Mouse (Mus musculus) ES-Bruce4 (cell line): Measurements from ENCODE around the gene Tpcn1. TPM values are rescaled to one million over a fixed set of nuclear protein-coding genes. Genes with fewer than 3 reads are reported as not detected.

ENCODE experiments used
- H3K27ac ChIP-seq: 2 replicates; pipeline ENCODE4 v1.5.1; 2012; ENCODE audit warnings: low read length, inconsistent platforms; ENCODE audit not compliant: insufficient read depth
- H3K27me3 ChIP-seq: 2 replicates; pipeline ENCODE4 v1.6.1; 2012; ENCODE audit warnings: mild to moderate bottlenecking, low read length, inconsistent platforms; ENCODE audit not compliant: control insufficient read depth, poor library complexity, insufficient read depth, severe bottlenecking
- H3K36me3 ChIP-seq: 2 replicates; pipeline ENCODE4 v1.6.1; 2012; ENCODE audit warnings: inconsistent platforms, mild to moderate bottlenecking, low read length, moderate library complexity; ENCODE audit not compliant: control insufficient read depth, poor library complexity, insufficient read depth, severe bottlenecking
- H3K4me1 ChIP-seq: one replicate; pipeline ENCODE4 v1.8.1; 2011; ENCODE audit warnings: low read length; ENCODE audit not compliant: control insufficient read depth, insufficient read depth
- H3K4me3 ChIP-seq: 2 replicates; pipeline ENCODE4 v1.5.1; 2011; ENCODE audit warnings: low read depth, mild to moderate bottlenecking, low read length
- H3K9ac ChIP-seq: 2 replicates; pipeline ENCODE4 v1.6.1; 2012; ENCODE audit warnings: low read depth, mild to moderate bottlenecking, inconsistent platforms; ENCODE audit not compliant: poor library complexity, severe bottlenecking
- H3K9me3 ChIP-seq: replicated peaks from 2 replicates; pipeline ENCODE4 v1.6.1; 2012; ENCODE audit warnings: mild to moderate bottlenecking, low read length, inconsistent platforms; ENCODE audit not compliant: control insufficient read depth, poor library complexity, insufficient read depth, severe bottlenecking
- CTCF ChIP-seq: IDR thresholded peaks from one replicate; pipeline ENCODE4 v1.8.1; 2011; ENCODE audit warnings: low read depth, low read length
- EP300 ChIP-seq: IDR thresholded peaks from 2 replicates; pipeline ENCODE4 v1.6.1; 2011; ENCODE audit warnings: low read depth, low read length; ENCODE audit not compliant: insufficient read depth
- POLR2A ChIP-seq: IDR thresholded peaks from one replicate; pipeline ENCODE4 v1.8.1; 2011; ENCODE audit warnings: low read length; ENCODE audit not compliant: insufficient read depth
- polyA plus RNA-seq: library from polyadenylated mRNA; stranded (reverse); fragments of >200 nt; gene quantifications from 2 replicates; pipeline ENCODE4 v1.2.4, GENCODE M21; 2011; ENCODE audit warnings: low read depth; ENCODE audit not compliant: missing spikeins, insufficient read depth, insufficient read length

Gene Tpcn1
- polyA plus RNA-seq, 1 experiment: 13.2 TPM

GRCm38 (mm10) chr5:120621078-120621765 is 32.7 kb upstream of the Tpcn1 start:
- H3K27me3 ChIP-seq: no peaks in the 10 kb centered on the region
- H3K9me3 ChIP-seq: no peaks in the 10 kb centered on the region
- peaks cover 42% of the 10 kb centered on the region for H3K36me3 ChIP-seq
- no peak for TF ChIP-seq POLR2A
- TF ChIP-seq EP300: no peak
- TF ChIP-seq CTCF: no peak
- no peak overlapping the region for H3K4me3 ChIP-seq
- no peak overlapping the region for H3K27ac ChIP-seq
- H3K9ac ChIP-seq: no peak overlapping the region
- peaks cover 8% of the 10 kb centered on the region for H3K4me1 ChIP-seq

- no peaks in the 10 kb centered on the region for H3K27me3 ChIP-seq
- peaks cover 42% of the 10 kb centered on the region for H3K36me3 ChIP-seq
- H3K4me1 ChIP-seq: peaks cover 8% of the 10 kb centered on the region
- no peak overlapping the region for H3K9ac ChIP-seq
- no peaks in the 10 kb centered on the region for H3K9me3 ChIP-seq
- no peak overlapping the region for H3K27ac ChIP-seq
- no peak overlapping the region for H3K4me3 ChIP-seq
- peak; percentile 94 for TF ChIP-seq CTCF
- no peak for TF ChIP-seq POLR2A
Measured at GRCm38 (mm10) chr5:120620375-120621077, 32.1 kb upstream of the Tpcn1 start.

DNA sequence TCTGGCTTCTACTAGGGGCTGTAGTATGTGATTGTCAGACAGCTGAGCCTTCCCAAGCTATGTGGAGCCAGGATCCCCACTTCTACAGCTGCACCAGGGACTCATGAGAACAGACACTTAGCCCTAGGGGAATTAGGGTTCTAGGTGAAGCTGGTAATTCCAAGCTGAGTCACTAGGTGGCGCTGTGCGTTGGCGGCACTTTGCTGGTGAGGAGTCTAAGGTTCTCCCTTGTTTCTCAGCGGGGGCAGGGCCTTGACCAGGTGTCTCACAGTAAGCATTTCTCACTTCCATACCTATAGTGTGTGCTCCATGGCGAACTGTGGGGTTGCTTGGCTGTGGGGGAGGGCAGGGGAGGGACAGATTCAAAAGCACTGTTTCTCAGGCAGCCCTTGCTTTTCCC is 30.7 kb upstream of the Tpcn1 start:
- H3K27me3 ChIP-seq: no peaks in the 10 kb centered on the region
- peaks cover 35% of the 10 kb centered on the region for H3K36me3 ChIP-seq
- H3K27ac ChIP-seq: peak overlapping the region; percentile 63
- H3K4me1 ChIP-seq: peaks cover 8% of the 10 kb centered on the region
- H3K9ac ChIP-seq: no peak overlapping the region
- H3K9me3 ChIP-seq: no peaks in the 10 kb centered on the region
- H3K4me3 ChIP-seq: no peak overlapping the region
- TF ChIP-seq POLR2A: no peak
- peak; percentile 99 for TF ChIP-seq CTCF
- TF ChIP-seq EP300: no peak

- H3K27ac ChIP-seq: peak overlapping the region; percentile 63
- H3K4me3 ChIP-seq: no peak overlapping the region
- no peaks in the 10 kb centered on the region for H3K27me3 ChIP-seq
- peaks cover 32% of the 10 kb centered on the region for H3K36me3 ChIP-seq
- peaks cover 8% of the 10 kb centered on the region for H3K4me1 ChIP-seq
- H3K9me3 ChIP-seq: no peaks in the 10 kb centered on the region
- no peak overlapping the region for H3K9ac ChIP-seq
- TF ChIP-seq EP300: peak; percentile 72; the same call in 1 of the 2 replicates
- no peak for TF ChIP-seq CTCF
Measured at GRCm38 (mm10) chr5:120618778-120619177, 30.3 kb upstream of the Tpcn1 start.

DNA sequence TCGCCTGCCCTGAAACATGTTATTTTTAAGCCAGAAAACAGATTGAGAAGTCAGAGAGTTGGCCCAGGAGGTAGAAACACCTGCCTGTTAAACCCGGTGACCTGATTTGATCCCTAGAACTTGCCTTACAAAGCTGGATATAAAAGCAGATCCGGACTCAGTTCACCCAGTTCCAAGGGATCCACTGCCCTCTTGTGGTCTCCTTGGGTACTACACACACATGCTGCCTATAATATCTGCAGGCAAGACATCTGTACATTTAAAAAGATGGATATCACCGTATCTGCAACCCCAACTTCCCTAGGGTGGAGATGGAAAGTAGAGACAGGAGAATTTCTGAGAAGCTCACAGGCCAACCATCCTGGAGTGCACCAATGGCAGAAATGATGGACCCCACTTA is 27.4 kb upstream of the Tpcn1 start:
- H3K9ac ChIP-seq: no peak overlapping the region
- H3K9me3 ChIP-seq: no peaks in the 10 kb centered on the region
- TF ChIP-seq EP300 (no peak), CTCF (peak; percentile 26)
- no peak overlapping the region for H3K4me3 ChIP-seq
- H3K27ac ChIP-seq: no peak overlapping the region
- H3K36me3 ChIP-seq: peaks cover 17% of the 10 kb centered on the region
- H3K4me1 ChIP-seq: peaks cover 7% of the 10 kb centered on the region
- H3K27me3 ChIP-seq: no peaks in the 10 kb centered on the region
